Mouse (Mus musculus) gastrocnemius, postnatal 10 days (tissue): Measurements from ENCODE around the gene Zbtb2. TPM values are rescaled to one million over a fixed set of nuclear protein-coding genes. Genes with fewer than 3 reads are reported as not detected.

Experiments used
- DNase-seq: peaks from one replicate; pipeline ENCODE4 v3.0.0; 2021; ENCODE audit warnings: mixed read lengths
- total RNA-seq, 2 experiments: library from RNA; stranded (reverse); gene quantifications; 2 replicates each; pipeline ENCODE4 v1.2.3; 2021

Zbtb2 gene
- total RNA-seq, 2 experiments from 2014 or later: 6.2 to 7.2 TPM

DNA sequence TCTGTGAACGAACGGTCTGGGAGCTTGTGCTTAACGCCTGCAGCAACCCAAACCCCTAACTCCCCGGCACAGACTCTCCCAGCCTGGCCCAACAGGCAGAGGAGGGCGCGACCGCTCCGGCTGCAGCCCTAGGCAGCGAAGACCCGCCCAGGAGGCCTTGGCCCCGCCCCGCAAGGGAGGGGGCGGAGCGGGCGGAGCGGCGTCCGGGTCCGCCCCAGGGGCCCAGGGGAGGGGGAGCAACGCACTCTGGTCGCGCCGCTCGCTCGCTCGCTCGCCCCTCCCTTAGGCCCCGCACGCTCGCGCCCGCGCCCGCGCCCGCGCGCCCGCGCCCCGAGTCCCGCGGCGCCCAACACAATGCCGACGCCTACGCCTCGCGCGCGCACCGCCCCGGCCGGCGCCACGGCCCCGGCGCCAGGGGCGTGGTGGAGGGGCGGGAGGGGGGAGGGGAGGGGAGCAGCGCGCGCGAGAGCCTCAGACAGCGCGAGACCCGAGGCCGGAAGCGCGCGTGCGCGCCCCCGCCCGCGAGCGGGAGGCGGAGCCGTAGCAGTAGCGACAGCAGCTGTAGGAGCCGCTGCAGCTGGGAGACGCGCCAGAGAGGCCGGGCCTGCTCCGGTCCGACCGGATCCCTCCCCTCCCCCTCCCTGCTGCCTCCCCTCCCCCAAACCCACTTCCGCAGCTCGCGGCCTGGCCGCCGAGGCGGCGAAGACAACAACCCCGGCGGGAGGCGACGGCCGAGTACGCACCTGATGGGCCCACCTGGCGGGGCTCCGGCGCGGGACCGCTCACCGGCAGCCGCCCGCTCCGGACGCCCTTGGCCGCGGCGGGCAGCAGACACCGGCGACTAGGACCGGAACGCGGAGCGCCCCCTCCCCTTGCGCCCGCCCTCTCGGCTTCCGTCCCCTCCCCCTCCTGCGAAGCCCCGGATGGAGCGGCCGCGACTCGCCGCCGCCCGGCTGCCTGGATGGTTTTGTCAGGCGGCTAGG is 1.0 kb downstream of the Zbtb2 start:
- peak; percentile 97 for DNase-seq

DNA sequence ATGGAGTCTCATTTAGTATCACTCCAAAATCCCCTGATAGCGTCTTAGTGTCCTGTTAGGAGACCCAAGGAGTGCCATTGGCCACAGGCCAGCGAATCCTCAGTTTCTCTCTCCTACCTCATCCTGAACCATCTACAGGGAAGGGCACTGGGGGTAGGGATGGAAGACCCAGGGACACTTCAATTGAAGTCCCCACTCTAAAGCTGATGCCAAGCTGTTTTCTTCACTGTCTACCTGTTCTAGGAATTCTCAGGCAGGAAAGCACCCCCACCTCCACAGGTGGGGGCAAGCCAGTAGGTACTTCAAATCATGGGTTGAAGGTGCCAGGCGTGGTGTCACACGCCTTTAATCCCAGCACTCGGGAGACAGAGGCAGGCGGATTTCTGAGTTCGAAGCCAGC is 3.7 kb downstream of the Zbtb2 start:
- DNase-seq: no peak

DNA sequence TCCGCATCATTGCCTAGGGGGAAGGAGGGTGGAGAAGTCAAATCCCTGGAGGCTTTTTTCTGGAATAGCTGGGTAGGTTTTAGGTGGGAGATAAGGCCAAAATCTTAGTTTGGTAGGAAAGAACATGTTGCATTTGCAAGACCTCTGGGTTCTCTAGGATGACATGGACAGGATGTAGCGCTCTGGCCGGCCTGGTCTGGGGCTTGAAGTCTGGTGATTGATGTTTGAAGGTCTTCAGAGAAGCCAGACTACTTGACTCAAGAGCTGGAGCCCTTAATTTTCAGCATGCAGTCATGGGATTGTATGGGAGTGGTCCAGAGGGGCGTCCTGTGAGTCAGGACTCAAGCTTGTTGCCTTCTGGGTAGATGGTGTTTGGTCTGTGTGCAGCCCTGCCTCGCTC is 7.2 kb downstream of the Zbtb2 start:
- DNase-seq: no peak

DNA sequence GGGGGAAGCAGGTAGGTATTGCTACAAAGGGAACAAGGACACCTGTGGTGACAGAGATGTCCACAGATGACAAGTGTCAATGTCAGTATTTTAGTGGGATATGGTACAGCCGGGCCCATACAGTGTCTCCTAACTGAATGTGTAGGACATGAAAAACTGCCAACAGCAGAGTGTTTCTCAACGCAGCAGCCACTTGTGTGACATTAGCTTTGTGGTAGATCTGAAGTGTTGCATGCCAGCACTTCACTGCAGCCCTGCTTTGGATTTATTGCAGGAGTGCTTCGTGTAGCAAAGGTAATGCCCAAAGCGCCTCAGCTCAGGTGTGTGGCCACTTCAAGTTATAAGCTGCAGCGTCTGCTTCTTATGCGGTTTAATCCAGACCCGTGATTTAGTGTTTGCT is 11.0 kb downstream of the Zbtb2 start:
- no peak for DNase-seq

DNA sequence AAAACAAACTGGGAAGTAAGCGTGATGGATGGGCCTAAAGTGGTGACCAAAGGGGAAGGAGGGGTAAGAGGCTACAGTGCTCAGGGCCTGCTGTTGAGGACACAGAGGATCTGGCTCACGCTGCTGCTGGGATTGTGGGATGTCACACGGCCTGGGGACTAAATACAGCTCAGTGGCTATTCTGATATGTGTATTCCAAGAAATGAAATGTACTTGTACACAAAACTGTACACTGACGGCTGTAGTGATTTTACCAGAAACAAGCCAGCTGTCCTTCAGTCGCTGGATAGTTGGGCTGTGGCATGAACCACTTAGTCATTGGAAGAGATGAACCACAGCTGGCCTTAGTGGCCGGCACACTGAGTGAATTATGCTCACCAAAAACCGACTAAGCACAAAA is 11.4 kb downstream of the Zbtb2 start:
- no peak for DNase-seq

DNA sequence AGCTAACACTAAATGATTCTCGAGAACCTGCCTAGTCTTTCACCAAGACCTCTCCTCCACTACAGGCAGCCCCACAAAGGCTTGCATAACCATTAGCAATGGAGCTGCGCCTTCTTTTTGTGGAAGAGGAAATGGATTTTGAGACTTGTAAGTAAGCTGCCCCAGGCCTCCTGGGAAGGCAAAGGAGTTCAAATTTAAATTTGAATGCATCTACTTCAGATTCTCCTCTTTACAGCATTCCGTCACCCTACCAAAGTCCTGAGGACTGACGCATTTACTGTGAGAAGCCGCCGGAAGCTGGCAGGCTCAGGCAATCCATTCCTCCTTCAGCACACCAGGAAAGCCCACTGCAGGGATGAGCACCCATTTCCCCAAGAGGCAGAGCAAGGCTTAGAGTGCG is 12.6 kb downstream of the Zbtb2 start:
- DNase-seq: no peak

DNA sequence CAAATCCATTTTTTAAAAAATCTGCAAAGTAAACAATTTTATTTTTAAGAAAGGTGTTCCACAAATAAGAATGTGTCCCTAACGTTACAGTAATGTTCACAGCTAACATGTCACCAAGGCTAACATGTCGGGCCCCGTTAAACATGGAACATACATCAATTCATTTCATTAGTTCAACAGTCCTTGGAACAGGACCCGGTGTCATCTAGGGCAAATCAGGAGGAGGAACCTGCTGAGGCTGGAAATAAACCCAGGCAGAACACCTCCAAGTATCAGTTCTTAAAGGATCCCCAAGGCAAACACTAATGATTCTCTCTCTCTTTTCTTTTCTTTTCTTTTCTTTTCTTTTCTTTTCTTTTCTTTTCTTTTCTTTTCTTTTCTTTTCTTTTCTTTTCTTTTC is 13.2 kb downstream of the Zbtb2 start:
- no peak for DNase-seq

DNA sequence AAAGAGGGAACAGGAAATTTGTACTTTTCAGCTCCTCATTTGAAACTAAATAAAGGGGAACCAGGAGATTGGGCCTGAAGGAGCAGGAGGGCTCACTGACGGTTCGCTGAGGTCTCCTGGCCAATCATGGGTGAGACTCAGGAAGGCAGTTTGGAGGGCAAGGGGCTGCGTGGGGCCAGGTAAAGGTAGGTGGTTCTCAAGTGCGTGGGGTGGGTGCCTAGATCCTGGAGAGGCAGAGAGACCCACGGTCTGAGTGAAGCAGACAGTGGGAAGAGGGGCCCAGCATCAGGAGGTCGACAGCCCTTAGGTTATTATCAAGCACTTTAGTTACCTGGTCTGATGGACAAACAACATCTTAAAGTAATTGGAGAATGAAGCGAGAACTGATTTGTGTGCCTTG is 13.7 kb downstream of the Zbtb2 start:
- no peak for DNase-seq

DNA sequence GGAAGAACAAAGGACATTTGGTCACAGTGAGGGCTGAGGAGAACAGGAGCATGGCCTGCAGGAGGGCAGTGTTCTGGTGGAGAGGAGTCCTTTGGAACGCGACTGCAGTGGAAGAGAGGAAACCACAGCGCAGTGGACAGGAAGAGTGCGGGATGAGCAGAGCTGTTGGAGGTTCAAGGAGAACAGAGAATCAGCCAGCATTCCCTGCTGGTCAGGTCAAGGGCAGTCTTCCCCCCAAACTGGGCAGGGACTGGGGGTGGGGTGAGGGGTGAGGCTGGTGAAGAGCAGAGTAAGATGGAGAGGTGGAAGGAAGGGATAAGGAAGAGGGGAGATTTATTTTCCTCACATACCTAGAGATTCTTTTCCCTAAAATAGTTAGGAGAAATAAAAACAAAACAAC is 14.3 kb downstream of the Zbtb2 start:
- DNase-seq: no peak

DNA sequence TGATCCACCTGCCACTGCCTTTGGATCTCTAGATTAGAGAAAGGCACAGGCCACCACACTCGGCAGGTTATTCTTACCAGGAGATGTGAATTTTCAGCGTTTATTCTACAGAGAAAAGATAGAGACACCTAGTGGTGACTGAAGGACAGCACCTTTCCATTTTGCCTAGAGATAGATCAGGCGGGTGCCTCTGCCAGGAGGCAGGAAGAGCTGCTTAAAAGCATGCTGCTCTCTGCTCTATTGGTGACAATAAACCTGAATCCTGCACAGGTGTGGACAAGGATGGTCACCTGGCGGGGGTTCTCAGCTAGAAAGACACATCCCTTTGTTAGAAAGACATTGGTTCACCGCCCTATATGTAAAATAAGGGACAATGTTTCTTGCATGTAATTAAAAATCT is 15.9 kb downstream of the Zbtb2 start:
- DNase-seq: no peak

DNA sequence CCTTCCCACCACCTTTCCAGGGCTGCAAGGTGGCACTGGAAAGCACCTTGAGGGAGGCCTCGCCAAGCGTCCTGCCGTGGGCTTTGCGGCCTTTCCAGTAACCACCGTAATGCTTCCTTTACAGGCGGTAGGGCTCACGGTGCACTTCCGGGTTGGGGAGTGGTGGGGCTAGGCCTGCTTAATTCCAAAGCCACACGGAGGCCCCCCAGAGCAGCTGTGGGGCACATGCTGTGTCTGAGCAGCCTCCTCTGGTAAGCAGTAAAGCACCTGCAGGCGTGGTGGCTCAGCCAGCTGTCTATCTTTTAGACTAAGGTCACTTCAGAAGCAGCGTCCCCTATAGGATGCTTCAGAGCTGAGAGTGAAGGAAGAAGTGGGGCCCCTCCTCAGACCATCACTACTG is 17.8 kb downstream of the Zbtb2 start:
- DNase-seq: no peak

DNA sequence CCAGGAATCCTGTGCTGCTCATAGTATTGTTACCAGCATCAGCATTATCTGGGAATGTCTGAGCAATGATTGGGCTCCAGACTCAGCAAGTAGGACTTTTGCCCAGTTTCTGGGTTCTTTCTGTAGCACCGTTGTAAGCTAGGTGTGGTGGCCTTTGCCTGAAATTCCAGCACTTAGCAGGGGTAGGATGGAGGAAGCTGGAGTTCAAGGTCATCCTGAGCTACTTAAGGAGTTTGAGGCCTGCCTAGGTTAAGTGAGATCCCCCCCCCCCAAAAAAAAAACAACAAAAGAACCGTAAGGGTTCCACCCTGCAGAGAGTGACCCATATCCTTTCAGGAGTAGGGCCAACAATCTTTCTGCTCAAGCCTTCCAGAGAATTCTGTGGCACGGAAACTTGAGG is 23.3 kb downstream of the Zbtb2 start:
- DNase-seq: no peak

DNA sequence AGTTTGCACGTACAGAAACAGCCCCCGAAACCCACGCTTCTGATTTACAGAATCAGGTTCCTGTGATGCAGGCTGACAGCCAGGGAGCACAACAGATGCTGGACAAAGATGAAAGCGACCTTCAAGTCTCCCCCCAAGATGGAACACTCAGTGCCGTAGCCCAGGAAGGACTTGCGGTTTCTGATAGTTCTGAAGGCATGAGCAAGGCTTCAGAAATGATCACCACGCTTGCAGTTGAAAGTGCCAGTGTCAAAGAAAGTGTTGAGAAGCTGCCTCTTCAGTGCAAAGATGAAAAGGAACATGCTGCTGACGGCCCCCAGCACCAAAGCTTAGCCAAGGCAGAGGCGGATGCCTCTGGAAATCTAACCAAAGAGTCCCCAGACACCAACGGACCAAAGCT is 30.5 kb downstream of the Zbtb2 start:
- no peak for DNase-seq

DNA sequence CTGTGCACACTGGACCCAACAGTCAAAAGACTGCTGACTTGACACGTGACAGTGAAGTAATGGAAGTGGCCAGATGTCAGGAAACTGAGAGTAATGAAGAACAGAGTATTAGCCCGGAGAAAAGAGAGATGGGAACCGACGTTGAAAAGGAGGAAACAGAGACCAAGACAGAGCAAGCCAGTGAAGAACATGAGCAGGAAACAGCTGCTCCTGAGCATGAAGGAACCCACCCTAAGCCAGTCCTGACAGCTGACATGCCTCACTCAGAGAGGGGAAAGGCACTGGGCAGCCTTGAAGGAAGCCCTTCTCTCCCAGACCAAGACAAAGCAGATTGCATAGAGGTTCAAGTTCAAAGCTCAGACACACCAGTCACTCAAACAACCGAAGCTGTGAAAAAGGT is 31.3 kb downstream of the Zbtb2 start:
- no peak for DNase-seq

DNA sequence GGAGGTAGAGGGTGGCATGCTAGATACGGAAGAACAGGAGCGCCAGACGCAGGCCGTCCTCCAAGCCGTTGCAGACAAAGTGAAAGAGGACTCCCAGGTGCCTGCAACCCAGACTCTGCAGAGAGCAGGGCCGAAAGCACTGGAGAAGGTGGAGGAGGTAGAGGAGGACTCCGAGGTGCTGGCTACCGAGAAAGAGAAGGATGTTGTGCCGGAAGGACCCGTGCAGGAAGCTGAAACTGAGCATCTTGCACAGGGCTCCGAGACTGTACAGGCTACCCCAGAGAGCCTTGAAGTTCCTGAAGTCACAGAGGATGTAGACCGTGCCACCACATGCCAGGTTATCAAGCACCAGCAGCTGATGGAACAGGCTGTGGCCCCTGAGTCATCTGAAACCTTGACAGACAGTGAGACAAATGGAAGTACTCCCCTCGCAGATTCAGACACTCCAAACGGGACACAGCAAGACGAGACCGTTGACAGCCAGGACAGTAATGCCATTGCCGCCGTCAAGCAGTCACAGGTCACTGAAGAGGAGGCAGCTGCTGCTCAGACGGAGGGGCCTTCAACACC is 31.9 kb downstream of the Zbtb2 start:
- no peak for DNase-seq

DNA sequence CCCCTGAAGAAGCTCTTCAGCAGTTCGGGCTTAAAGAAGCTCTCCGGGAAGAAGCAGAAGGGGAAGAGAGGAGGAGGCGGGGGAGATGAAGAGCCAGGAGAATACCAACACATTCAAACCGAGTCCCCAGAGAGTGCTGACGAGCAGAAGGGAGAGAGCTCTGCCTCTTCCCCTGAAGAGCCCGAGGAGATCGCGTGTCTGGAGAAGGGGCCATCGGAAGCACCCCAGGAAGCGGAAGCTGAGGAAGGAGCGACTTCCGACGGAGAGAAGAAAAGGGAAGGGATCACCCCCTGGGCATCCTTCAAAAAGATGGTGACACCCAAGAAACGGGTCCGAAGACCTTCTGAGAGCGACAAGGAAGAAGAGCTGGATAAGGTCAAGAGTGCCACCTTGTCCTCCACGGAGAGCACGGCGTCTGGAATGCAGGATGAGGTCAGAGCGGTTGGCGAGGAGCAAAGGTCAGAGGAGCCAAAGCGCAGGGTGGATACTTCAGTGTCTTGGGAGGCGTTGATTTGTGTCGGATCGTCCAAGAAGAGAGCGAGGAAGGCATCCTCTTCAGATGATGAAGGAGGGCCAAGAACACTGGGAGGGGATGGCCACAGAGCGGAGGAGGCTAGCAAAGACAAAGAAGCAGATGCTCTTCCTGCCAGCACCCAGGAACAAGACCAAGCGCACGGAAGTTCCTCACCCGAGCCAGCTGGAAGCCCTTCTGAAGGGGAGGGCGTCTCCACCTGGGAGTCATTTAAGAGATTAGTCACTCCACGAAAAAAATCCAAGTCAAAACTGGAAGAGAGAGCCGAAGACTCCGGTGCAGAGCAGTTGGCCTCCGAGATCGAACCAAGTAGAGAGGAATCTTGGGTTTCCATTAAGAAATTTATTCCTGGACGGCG is 33.3 kb downstream of the Zbtb2 start:
- DNase-seq: no peak

DNA sequence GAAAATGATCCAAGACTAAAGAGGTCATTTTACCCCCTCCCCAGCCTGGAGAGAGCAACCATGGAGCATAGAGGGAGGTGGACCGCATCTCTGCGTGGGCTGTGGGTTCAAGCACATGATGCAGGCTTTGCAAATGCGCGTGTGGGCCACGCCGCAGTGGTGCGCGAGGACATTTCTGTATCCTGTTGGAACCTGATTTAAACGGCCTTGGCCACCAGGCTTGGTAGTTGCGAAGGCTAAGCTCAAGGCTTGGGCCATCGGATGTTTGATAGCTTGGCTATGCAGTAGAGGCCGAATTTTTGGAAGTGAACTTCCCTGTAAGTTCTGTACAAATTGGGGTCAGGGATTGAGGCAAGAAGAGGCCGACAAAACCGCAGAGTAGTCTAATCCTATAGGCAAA is 40.3 kb downstream of the Zbtb2 start:
- no peak for DNase-seq

DNA sequence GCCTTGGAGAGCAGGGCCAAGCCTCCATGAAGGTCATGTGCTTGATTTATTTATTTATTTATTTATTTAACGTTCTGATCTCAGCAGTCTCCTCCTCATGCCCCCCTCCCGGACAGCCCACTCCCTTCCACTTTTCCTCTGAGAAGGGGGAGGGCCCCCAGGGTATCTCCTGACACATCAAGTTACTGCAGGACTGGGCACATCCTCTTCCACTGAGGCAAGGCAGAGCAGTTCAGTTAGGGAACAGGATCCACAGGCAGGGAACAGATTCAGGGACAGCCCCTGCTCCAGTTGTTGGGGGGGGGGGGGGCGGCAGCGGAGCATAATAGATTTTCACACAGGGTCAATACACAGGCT is 40.8 kb downstream of the Zbtb2 start:
- no peak for DNase-seq

DNA sequence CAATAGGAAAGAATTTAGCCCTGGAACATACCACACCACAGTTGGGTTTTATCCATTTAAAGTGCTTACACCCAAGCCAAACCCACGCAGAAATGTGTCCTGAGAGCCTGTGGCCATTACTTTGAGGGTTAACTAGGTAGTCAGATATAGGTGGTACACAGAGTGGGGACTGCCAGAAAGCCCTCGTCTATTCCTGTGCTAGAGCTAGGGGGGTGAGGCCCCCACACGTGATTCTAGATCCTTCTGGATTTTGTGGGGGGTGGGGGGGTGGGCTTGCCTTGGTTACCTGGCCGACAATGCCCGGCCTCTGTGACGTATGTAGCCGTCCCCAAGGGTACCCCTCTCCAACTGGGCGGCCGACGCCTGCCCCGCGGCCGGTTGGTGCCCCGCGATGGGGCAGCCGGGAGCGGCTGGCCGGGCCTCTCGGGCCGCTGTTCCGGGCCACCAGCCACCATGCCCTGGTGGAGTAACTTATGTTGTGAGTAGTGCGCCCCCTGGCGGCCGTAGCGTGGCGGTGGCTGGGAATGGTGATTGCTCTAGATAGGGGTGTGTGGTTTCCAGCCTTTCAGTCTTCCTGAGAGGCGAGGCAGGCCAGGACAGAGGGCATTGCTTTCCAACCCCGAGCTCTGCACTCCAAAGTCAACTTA is 41.3 kb downstream of the Zbtb2 start:
- DNase-seq: peak; percentile 95

DNA sequence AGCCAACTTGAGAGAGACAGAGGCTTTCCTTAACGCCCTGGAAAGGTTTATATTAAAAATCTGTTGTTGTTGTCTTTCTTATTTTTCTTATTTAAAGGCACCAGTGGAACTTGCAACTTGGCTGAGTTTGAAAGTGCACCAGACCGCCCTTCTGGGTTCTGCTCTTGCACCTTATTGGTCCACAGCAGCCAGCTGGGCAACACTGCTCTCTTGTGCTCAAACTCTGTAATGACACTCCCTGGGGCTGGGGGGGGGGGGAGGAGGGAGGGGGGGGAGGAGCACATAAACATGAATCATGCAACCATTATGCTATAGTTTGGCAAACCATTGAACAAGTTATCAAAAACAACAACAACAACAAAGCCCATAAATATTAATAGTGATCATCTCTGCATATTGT is 46.5 kb downstream of the Zbtb2 start:
- DNase-seq: peak; percentile 49

DNA sequence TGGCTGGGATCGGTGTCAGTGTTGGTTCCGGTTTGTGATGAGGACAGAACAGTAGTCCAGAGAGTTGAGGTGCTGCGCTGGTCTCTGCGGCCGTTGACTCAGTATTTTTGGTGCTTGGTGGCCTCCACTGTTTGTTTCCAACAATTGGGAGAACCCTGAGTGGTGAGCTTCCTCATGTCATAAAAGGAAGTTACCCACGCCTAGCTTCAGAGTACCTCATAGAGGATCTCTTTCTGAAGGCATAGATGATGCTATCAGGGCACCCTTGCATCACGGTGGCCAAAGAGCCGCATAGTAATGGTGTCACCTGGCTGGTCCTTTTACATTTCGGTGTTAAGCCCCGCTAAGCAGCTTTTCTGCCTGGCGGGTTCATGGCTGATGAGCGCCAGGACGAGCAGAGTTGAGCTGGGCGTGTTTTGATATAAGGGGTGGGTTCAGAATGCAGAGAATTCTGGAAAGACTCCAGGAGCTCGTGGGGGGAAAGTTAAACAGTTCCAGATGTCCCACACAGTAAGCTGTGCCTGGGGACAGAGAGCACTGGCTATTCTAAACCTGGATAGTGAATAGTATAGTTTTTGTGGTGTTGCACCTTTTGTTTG is 48.9 kb downstream of the Zbtb2 start:
- DNase-seq: no peak

DNA sequence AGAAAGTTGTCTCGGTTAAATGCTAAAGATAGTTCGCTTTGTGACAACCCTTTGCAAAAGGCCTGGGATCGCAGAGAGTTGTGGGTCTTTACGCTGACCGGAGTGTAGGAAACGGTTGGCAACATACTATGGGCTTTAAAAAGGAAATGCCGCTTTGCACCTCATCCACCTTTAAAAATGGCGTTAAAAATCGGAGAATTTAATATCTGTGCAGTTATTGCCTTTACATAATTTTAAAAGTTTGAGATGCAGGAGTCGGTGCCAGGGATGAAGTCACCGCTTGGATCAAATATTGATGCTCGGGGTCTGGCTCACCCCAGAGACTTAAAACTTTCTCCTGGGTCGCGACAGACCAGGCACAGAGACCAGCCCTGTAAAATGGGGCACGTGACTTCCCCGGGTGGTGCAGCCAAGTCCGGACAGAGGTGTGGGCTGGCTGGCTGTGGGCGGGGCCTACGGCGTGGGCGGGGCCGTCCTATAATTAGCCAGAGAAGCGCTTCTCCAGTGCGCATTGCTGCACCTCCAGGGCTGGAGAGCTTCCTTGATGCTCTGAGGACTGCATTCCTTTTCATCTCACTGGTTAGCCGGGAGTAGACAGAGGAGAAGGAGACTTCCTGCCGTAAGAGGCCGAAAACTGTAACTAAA is 53.7 kb downstream of the Zbtb2 start:
- peak; percentile 83 for DNase-seq
